Mouse (Mus musculus): ENCODE measurements around the gene Olfr830. TPM values are rescaled to one million over a fixed set of nuclear protein-coding genes. Genes with fewer than 3 reads are reported as not detected.
"Not testable (repeated sequence)": the region's sequence is repeated elsewhere in the genome, so short reads cannot be mapped to it uniquely, and the experiment has no call there.

Olfr830 gene
- not detected for total RNA-seq (2021)

DNA sequence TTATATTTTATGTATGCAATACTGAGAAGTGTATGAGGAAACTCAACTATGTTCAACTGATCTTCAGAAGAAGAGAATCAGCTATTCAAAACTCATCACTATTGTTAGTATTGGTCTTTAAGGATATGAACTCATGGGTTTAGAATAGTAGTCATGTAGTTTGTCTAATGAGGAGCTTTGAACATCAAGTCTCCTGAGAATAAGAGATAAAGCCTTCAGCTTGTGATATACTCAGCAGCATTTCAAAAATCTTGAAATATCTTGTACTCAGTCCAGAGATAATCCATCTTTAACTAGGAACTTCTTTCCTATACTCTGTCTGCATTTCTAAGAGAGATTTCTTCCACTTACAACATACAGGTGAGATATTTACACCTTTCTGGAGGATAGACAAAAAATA is at the start of gene Olfr830:
TSS of gene Olfr830 (plus strand) at position 301 of the 400 bp plus-strand sequence.
- no peak for DNase-seq (ENCODE audit: low spot score in 2 of 2)
- intact Hi-C loops (cut with DNase I): no loop called here

DNA sequence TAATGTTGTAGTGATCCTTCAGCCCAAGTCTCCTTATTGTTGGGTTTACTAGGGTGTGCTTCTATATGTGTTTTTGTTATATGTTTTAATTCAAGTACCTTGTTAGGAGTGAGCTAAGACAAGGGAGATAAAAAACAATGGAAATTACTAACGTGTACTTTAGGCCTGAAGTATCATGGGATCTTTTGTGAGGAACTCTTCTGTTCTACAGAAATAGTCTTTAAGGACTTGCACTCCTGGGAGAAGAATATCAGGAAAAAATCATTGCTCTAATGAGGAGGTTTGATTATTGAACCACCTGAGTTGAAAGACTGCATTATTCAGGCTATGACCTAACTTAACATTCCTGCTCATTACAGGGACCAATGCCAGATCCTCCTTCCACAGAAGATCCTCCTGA is 19.9 kb upstream of the Olfr830 start, which contains the start of gene Olfr829:
TSS of gene Olfr829 (plus strand) at position 301 of the 400 bp plus-strand sequence.
- DNase-seq (ENCODE audit: low spot score in 2 of 2): no peak
- intact Hi-C loops (cut with DNase I): no loop called here

DNA sequence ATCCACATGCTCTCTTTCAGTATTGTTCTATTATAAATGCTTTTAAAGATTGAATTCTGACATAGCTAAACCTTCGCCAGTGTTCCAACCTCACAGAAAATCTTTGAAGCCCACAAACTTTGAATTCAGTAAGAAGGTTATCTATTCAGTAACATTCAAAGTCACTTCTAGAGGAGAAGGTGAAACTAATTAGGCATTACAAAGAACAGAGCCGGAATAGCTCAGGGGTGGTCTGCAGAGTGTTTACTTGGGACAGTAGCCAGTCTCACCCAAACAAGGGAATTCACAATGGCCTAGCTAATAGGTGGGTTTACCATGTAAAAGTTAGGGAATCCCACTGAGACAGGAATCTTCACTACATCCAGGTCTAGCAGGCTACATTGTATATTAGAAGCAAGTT is 33.2 kb downstream of the Olfr830 start:
- intact Hi-C loops (cut with DNase I): not testable (repeated sequence)

DNA sequence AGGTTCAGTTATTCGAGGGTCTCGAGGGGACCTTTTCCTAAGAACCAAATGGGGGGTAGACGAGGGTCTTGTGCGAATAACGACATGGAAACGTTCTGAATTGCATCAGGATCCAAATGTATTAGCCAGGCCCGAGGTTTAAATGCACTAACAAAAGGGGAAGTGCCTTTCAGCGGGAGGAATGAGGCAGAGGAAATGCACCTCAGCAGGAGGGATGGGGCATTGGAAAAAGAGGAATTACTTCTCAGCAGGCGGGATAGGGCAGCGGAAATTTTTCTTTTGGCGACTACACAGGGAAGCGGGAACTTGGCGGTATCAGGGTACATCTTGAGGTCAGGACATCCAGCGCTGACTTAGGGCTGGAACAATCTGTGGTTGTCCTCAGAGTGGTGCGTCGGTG is 53.4 kb downstream of the Olfr830 start:
- intact Hi-C loops (cut with DNase I); DNase-seq (ENCODE audit: low spot score in 2 of 2): not testable (repeated sequence)

More for the DNA sequence above, 33.2 kb downstream of the Olfr830 start:
- not testable (repeated sequence) for DNase-seq (ENCODE audit: low spot score in 2 of 2)

Other genes with a start within 250 kb of the Olfr830 start
- not detected for gene Muc16, start 200.2 kb upstream of the Olfr830 start, total RNA-seq (2021)
- gene Olfr24, start 110.7 kb upstream of the Olfr830 start, total RNA-seq (2021): not detected
- not detected for gene Olfr828, start 55.2 kb upstream of the Olfr830 start, total RNA-seq (2021)
- gene Olfr829, start 19.8 kb upstream of the Olfr830 start, total RNA-seq (2021): not detected
- gene Olfr832, start 62.4 kb downstream of the Olfr830 start, total RNA-seq (2021): not detected
- not detected for gene Olfr834, start 113.3 kb downstream of the Olfr830 start, total RNA-seq (2021)
- not detected for gene Olfr835, start 158.0 kb downstream of the Olfr830 start, total RNA-seq (2021)
- gene Olfr836, start 245.7 kb downstream of the Olfr830 start, total RNA-seq (2021): not detected